Mouse (Mus musculus) hindbrain, embryonic 10.5 days (tissue): ENCODE measurements around the gene Olfr963. TPM values are rescaled to one million over a fixed set of nuclear protein-coding genes. Genes with fewer than 3 reads are reported as not detected.

ENCODE experiments used
- DNase-seq: peaks from one replicate; pipeline ENCODE4 v3.0.0-alpha.2; 2017; ENCODE audit warnings: low spot score
- H3K27ac ChIP-seq: fragments of 300-500 bp; sonication (generic); 2 replicates; pipeline ENCODE4 v1.5.1; 2016; ENCODE audit warnings: mild to moderate bottlenecking, moderate library complexity
- H3K27me3 ChIP-seq: fragments of 300-500 bp; sonication (generic); 2 replicates; pipeline ENCODE4 v1.6.1; 2016; ENCODE audit warnings: mild to moderate bottlenecking; ENCODE audit not compliant: poor library complexity, insufficient read depth, severe bottlenecking
- H3K36me3 ChIP-seq: fragments of 300-500 bp; sonication (generic); 2 replicates; pipeline ENCODE4 v1.6.1; 2016; ENCODE audit warnings: mild to moderate bottlenecking, moderate library complexity
- H3K4me1 ChIP-seq: fragments of 300-500 bp; sonication (generic); replicated peaks from 2 replicates; pipeline ENCODE4 v1.6.1; 2016; ENCODE audit warnings: mild to moderate bottlenecking
- H3K4me3 ChIP-seq: fragments of 300-500 bp; sonication (generic); 2 replicates; pipeline ENCODE4 v1.5.1; 2016; ENCODE audit warnings: mild to moderate bottlenecking, moderate library complexity
- H3K9me3 ChIP-seq: fragments of 300-500 bp; sonication (generic); 2 replicates; pipeline ENCODE4 v1.6.1; 2016; ENCODE audit warnings: mild to moderate bottlenecking, moderate library complexity
- WGBS: fragments of 180-500 bp; shearing (Covaris S2); methylation state at CpG from one replicate; pipeline ENCODE4 v1.1.7; 2016; 5-methylcytosine and 5-hydroxymethylcytosine counted together
- polyA plus RNA-seq: library from polyadenylated mRNA; unstranded; fragments of >200 nt; fragmentation: Nextera tagmentation; extraction: Ambion mirVana; gene quantifications from 2 replicates; pipeline ENCODE4 v1.2.1, GENCODE M21; 2016

Olfr963 gene
- polyA plus RNA-seq: not detected in 2 replicates

- no peak within 1 kb of the TSS for H3K4me3 ChIP-seq
Observed at GRCm38 (mm10) chr9:39666905-39667304, at the start of gene Olfr963. Gene Olfr963, plus strand, starts transcription at chr9:39667205.

GRCm38 (mm10) chr9:39621073-39621472 lies 45.9 kb upstream of the Olfr963 start, which contains the start of gene Olfr960:
Gene Olfr960, plus strand, starts transcription at chr9:39621373.
- no peaks in the 10 kb centered on the region for H3K4me1 ChIP-seq
- WGBS: 63% methylated on average over 1 of the region's 1 CpGs
- H3K27ac ChIP-seq: no peak within 1 kb of the TSS
- H3K36me3 ChIP-seq: no peaks in the 10 kb centered on the region
- H3K27me3 ChIP-seq: no peaks in the 10 kb centered on the region
- DNase-seq: no peak
- no peaks in the 10 kb centered on the region for H3K9me3 ChIP-seq
- H3K4me3 ChIP-seq: no peak within 1 kb of the TSS

More at GRCm38 (mm10) chr9:39666905-39667304, at the start of gene Olfr963:
- Histone ChIP-seq H3K4me1 (no peaks in the 10 kb centered on the region), H3K36me3 (no peaks in the 10 kb centered on the region), H3K27me3 (no peaks in the 10 kb centered on the region), H3K9me3 (0 out of 2 replicates have a peak, but pooled peaks cover under 1% of the 10 kb centered on the region), H3K27ac (no peak within 1 kb of the TSS)
- WGBS: 93% methylated on average over 1 of the region's 1 CpGs
- no peak for DNase-seq

- no peak for DNase-seq
- WGBS: 94% methylated on average over 3 of the region's 3 CpGs
- no peak overlapping the region for H3K4me3 ChIP-seq
- H3K27ac ChIP-seq: no peak overlapping the region
- no peaks in the 10 kb centered on the region for H3K9me3 ChIP-seq
- H3K36me3 ChIP-seq: no peaks in the 10 kb centered on the region
- H3K4me1 ChIP-seq: no peaks in the 10 kb centered on the region
- H3K27me3 ChIP-seq: no peaks in the 10 kb centered on the region
Observed at GRCm38 (mm10) chr9:39623783-39624182, 43.2 kb upstream of the Olfr963 start.

- WGBS: 89% methylated on average over 2 of the region's 2 CpGs
- no peaks in the 10 kb centered on the region for H3K4me1 ChIP-seq
Observed at GRCm38 (mm10) chr9:39624711-39625110, 42.3 kb upstream of the Olfr963 start.

GRCm38 (mm10) chr9:39629069-39629468 lies 37.9 kb upstream of the Olfr963 start:
- H3K4me1 ChIP-seq: no peaks in the 10 kb centered on the region
- no peaks in the 10 kb centered on the region for H3K9me3 ChIP-seq
- H3K36me3 ChIP-seq: no peaks in the 10 kb centered on the region
- H3K4me3 ChIP-seq: no peak overlapping the region
- no peak for DNase-seq
- no peaks in the 10 kb centered on the region for H3K27me3 ChIP-seq
- H3K27ac ChIP-seq: no peak overlapping the region
- 89% methylated on average over 2 of the region's 2 CpGs for WGBS

More at GRCm38 (mm10) chr9:39624711-39625110, 42.3 kb upstream of the Olfr963 start:
- no peak overlapping the region for H3K4me3 ChIP-seq
- no peaks in the 10 kb centered on the region for H3K36me3 ChIP-seq
- no peaks in the 10 kb centered on the region for H3K9me3 ChIP-seq
- no peaks in the 10 kb centered on the region for H3K27me3 ChIP-seq
- no peak for DNase-seq
- no peak overlapping the region for H3K27ac ChIP-seq

- Histone ChIP-seq H3K27ac (no peak overlapping the region), H3K9me3 (no peaks in the 10 kb centered on the region), H3K4me3 (no peak overlapping the region), H3K27me3 (no peaks in the 10 kb centered on the region), H3K36me3 (no peaks in the 10 kb centered on the region), H3K4me1 (0 out of 2 replicates have a peak, but pooled peaks cover 3% of the 10 kb centered on the region)
- DNase-seq: no peak
- WGBS: 34% methylated on average over 4 of the region's 4 CpGs
Observed at GRCm38 (mm10) chr9:39633913-39634594, 33.0 kb upstream of the Olfr963 start.

- Histone ChIP-seq H3K27ac (no peak within 1 kb of the TSS), H3K36me3 (no peaks in the 10 kb centered on the region), H3K4me3 (no peak within 1 kb of the TSS), H3K4me1 (no peaks in the 10 kb centered on the region), H3K9me3 (no peaks in the 10 kb centered on the region), H3K27me3 (no peaks in the 10 kb centered on the region)
- no peak for DNase-seq
Observed at GRCm38 (mm10) chr9:39644785-39645184, 22.2 kb upstream of the Olfr963 start, which contains the start of gene Olfr961. Gene Olfr961, plus strand, starts transcription at chr9:39645085.

GRCm38 (mm10) chr9:39647382-39647781 lies 19.6 kb upstream of the Olfr963 start:
- no peaks in the 10 kb centered on the region for H3K36me3 ChIP-seq
- H3K4me3 ChIP-seq: no peak overlapping the region
- WGBS: 91% methylated on average over 4 of the region's 4 CpGs
- no peaks in the 10 kb centered on the region for H3K27me3 ChIP-seq
- no peak overlapping the region for H3K27ac ChIP-seq
- H3K4me1 ChIP-seq: no peaks in the 10 kb centered on the region
- no peak for DNase-seq
- no peaks in the 10 kb centered on the region for H3K9me3 ChIP-seq

- WGBS: 82% methylated on average over 6 of the region's 6 CpGs
- Histone ChIP-seq H3K9me3 (no peaks in the 10 kb centered on the region), H3K4me1 (no peaks in the 10 kb centered on the region), H3K36me3 (no peaks in the 10 kb centered on the region), H3K27ac (no peak overlapping the region), H3K27me3 (no peaks in the 10 kb centered on the region), H3K4me3 (no peak overlapping the region)
- DNase-seq: no peak
Observed at GRCm38 (mm10) chr9:39654756-39655396, 12.1 kb upstream of the Olfr963 start.

GRCm38 (mm10) chr9:39669723-39670122 lies 2.7 kb downstream of the Olfr963 start:
- H3K36me3 ChIP-seq: no peaks in the 10 kb centered on the region
- no peaks in the 10 kb centered on the region for H3K27me3 ChIP-seq
- no peaks in the 10 kb centered on the region for H3K9me3 ChIP-seq
- H3K4me1 ChIP-seq: no peaks in the 10 kb centered on the region
- no peak overlapping the region for H3K4me3 ChIP-seq
- no peak overlapping the region for H3K27ac ChIP-seq
- DNase-seq: no peak
- 85% methylated on average over 2 of the region's 2 CpGs for WGBS

GRCm38 (mm10) chr9:39674820-39675219 lies 7.8 kb downstream of the Olfr963 start:
- H3K9me3 ChIP-seq: no peaks in the 10 kb centered on the region
- no peaks in the 10 kb centered on the region for H3K4me1 ChIP-seq
- no peaks in the 10 kb centered on the region for H3K36me3 ChIP-seq
- 83% methylated on average over 2 of the region's 2 CpGs for WGBS
- no peak overlapping the region for H3K4me3 ChIP-seq
- H3K27ac ChIP-seq: no peak overlapping the region
- no peak for DNase-seq
- H3K27me3 ChIP-seq: no peaks in the 10 kb centered on the region

GRCm38 (mm10) chr9:39678557-39678956 lies 11.6 kb downstream of the Olfr963 start:
- H3K36me3 ChIP-seq: no peaks in the 10 kb centered on the region
- DNase-seq: no peak
- H3K4me1 ChIP-seq: no peaks in the 10 kb centered on the region
- H3K9me3 ChIP-seq: no peaks in the 10 kb centered on the region
- H3K4me3 ChIP-seq: no peak overlapping the region
- WGBS: 93% methylated on average over 2 of the region's 2 CpGs
- H3K27ac ChIP-seq: no peak overlapping the region
- no peaks in the 10 kb centered on the region for H3K27me3 ChIP-seq

- 79% methylated on average over 2 of the region's 2 CpGs for WGBS
Observed at GRCm38 (mm10) chr9:39679280-39679679, 12.3 kb downstream of the Olfr963 start.

More at GRCm38 (mm10) chr9:39679280-39679679, 12.3 kb downstream of the Olfr963 start:
- Histone ChIP-seq H3K4me3 (no peak overlapping the region), H3K27ac (no peak overlapping the region), H3K9me3 (no peaks in the 10 kb centered on the region), H3K4me1 (no peaks in the 10 kb centered on the region), H3K27me3 (no peaks in the 10 kb centered on the region), H3K36me3 (no peaks in the 10 kb centered on the region)
- no peak for DNase-seq
